Mouse (Mus musculus) spleen, adult 2 months (tissue): ENCODE data around the gene Cenpn.

Experiments used
- CTCF ChIP-seq: fragments of 200-500 bp; IDR thresholded peaks from 2 replicates; pipeline ENCODE4 v1.5.1; 2011; ENCODE audit warnings: mild to moderate bottlenecking, inconsistent platforms; ENCODE audit not compliant: insufficient read depth, insufficient read length, insufficient replicate concordance; ENCODE audit errors: extremely low read depth
- POLR2A ChIP-seq: fragments of 200-500 bp; IDR thresholded peaks from 2 replicates; pipeline ENCODE4 v1.6.1; 2011; ENCODE audit warnings: low read depth, low read length, inconsistent platforms

GRCm38 (mm10) chr8:116872761-116873342, 48.7 kb upstream of the Cenpn start:
- TF ChIP-seq CTCF: no peak
- no peak for TF ChIP-seq POLR2A
